Mouse (Mus musculus) heart, embryonic 14.5 days (tissue): ENCODE measurements at regions not wholly inside any gene's neighbourhood (a gene's known extent, or its start where the extent isn't known, plus 50 kb on each side); places are given as distances from the start of the nearest gene placed in this dataset.

Experiments
- ATAC-seq: fragments of 200-750 bp; cut with Nextera tagmentation; 2 replicates; pipeline ENCODE4 v1.8.0; 2017; ENCODE audit warnings: low read depth, moderate TSS enrichment; ENCODE audit not compliant: insufficient number of reproducible peaks, insufficient read depth, low FRiP score
- H3K27ac ChIP-seq, 2 experiments: fragments of 200-500 bp in 1 of 2; fragments of 300-500 bp in 1 of 2; sonication (generic) in 1 of 2; replicated peaks in 1 of 2; 2 replicates each; pipeline ENCODE4 v1.5.1; 2012 to 2014; ENCODE audit warnings: low read depth in 2 of 2, low read length in 2 of 2, control low read depth in 1 of 2, mild to moderate bottlenecking in 1 of 2, mixed read lengths in 1 of 2; ENCODE audit not compliant: control insufficient read depth in 1 of 2, insufficient read depth in 1 of 2
- H3K27me3 ChIP-seq: fragments of 300-500 bp; sonication (generic); 2 replicates; pipeline ENCODE4 v1.6.1; 2014; ENCODE audit warnings: mild to moderate bottlenecking, low read length, control low read depth; ENCODE audit not compliant: control insufficient read depth, insufficient read depth
- H3K36me3 ChIP-seq: fragments of 300-500 bp; sonication (generic); 2 replicates; pipeline ENCODE4 v1.6.1; 2014; ENCODE audit warnings: mild to moderate bottlenecking, control low read depth, low read length, mixed read lengths; ENCODE audit not compliant: control insufficient read depth, insufficient read depth
- H3K4me1 ChIP-seq, 2 experiments: fragments of 200-500 bp in 1 of 2; fragments of 300-500 bp in 1 of 2; sonication (generic) in 1 of 2; 2 replicates each; pipeline ENCODE4 v1.6.1; 2012 to 2014; ENCODE audit warnings: low read length in 2 of 2, control low read depth in 1 of 2, mixed read lengths in 1 of 2; ENCODE audit not compliant: control insufficient read depth in 2 of 2, insufficient read depth in 2 of 2
- H3K4me2 ChIP-seq: fragments of 300-500 bp; sonication (generic); 2 replicates; pipeline ENCODE4 v1.6.1; 2014; ENCODE audit warnings: mild to moderate bottlenecking, low read length
- H3K4me3 ChIP-seq, 2 experiments: fragments of 200-500 bp in 1 of 2; fragments of 300-500 bp in 1 of 2; sonication (generic) in 1 of 2; 2 replicates each; pipeline ENCODE4 v1.5.1; 2012 to 2014; ENCODE audit warnings: low read length in 2 of 2, mild to moderate bottlenecking in 2 of 2, control low read depth in 1 of 2, low read depth in 1 of 2, moderate library complexity in 1 of 2; ENCODE audit not compliant: control insufficient read depth in 1 of 2, insufficient read depth in 1 of 2
- H3K9ac ChIP-seq: fragments of 300-500 bp; sonication (generic); 2 replicates; pipeline ENCODE4 v1.6.1; 2014; ENCODE audit warnings: mild to moderate bottlenecking, low read length
- H3K9me3 ChIP-seq: fragments of 300-500 bp; sonication (generic); 2 replicates; pipeline ENCODE4 v1.6.1; 2016; ENCODE audit warnings: low read length, control low read depth; ENCODE audit not compliant: control insufficient read depth
- WGBS: fragments of 180-500 bp; shearing (Covaris S2); extraction: QIAGEN DNeasy Blood & Tissue Kit; methylation state at CpG from one replicate; pipeline ENCODE4 v1.1.7; 2014; 5-methylcytosine and 5-hydroxymethylcytosine counted together

GRCm38 (mm10) chr1:76001124-76001523 lies 455.1 kb downstream of the Slc4a3 start:
- Histone ChIP-seq H3K9ac (no peak overlapping the region), H3K9me3 (0 out of 2 replicates have a peak, but pooled peaks cover under 1% of the 10 kb centered on the region), H3K36me3 (no peaks in the 10 kb centered on the region), H3K4me2 (no peak overlapping the region), H3K27ac (no peak overlapping the region), H3K4me3 (no peak overlapping the region), H3K4me1 (no peaks in the 10 kb centered on the region), H3K27me3 (no peaks in the 10 kb centered on the region)
- 85% methylated on average over 9 of the region's 9 CpGs for WGBS
- no peak for ATAC-seq

GRCm38 (mm10) chr1:76009601-76010000 lies 463.5 kb downstream of the Slc4a3 start:
- no peaks in the 10 kb centered on the region for H3K27me3 ChIP-seq
- no peak overlapping the region for H3K9ac ChIP-seq
- H3K27ac ChIP-seq: 0 out of 4 replicates have a peak overlapping the region, but pooled peaks of 1 of the 2 experiments have one; percentile 14
- ATAC-seq: no peak
- H3K4me2 ChIP-seq: 0 out of 2 replicates have a peak overlapping the region, but pooled peaks have one; percentile 2
- peaks cover 13 to 18% of the 10 kb centered on the region in 2 experiments for H3K4me1 ChIP-seq
- no peak overlapping the region for H3K4me3 ChIP-seq
- H3K36me3 ChIP-seq: no peaks in the 10 kb centered on the region
- H3K9me3 ChIP-seq: peaks cover 4% of the 10 kb centered on the region; the same call in 1 of the 2 replicates
- WGBS: 5% methylated on average over 3 of the region's 3 CpGs

GRCm38 (mm10) chr1:76010212-76010800 lies 464.2 kb downstream of the Slc4a3 start:
- Histone ChIP-seq H3K9ac (no peak overlapping the region), H3K27me3 (no peaks in the 10 kb centered on the region), H3K9me3 (peaks cover 4% of the 10 kb centered on the region; the same call in 1 of the 2 replicates), H3K27ac (0 out of 4 replicates have a peak overlapping the region, but pooled peaks of 1 of the 2 experiments have one; percentile 14), H3K4me2 (no peak overlapping the region), H3K36me3 (no peaks in the 10 kb centered on the region), H3K4me1 (peaks cover 13 to 18% of the 10 kb centered on the region in 2 experiments), H3K4me3 (no peak overlapping the region)
- no peak; the same call in 1 of the 2 replicates for ATAC-seq
- 74% methylated on average over 4 of the region's 4 CpGs for WGBS

- ATAC-seq: no peak
- 82% methylated on average over 6 of the region's 6 CpGs for WGBS
Observed at GRCm38 (mm10) chr1:76018588-76018987, 472.5 kb downstream of the Slc4a3 start.

GRCm38 (mm10) chr1:76019071-76019470 lies 473.0 kb downstream of the Slc4a3 start:
- Histone ChIP-seq H3K4me2 (no peak overlapping the region), H3K4me3 (no peak overlapping the region), H3K36me3 (no peaks in the 10 kb centered on the region), H3K9ac (no peak overlapping the region), H3K4me1 (peaks cover 4 to 6% of the 10 kb centered on the region in 2 experiments; a peak in 2 of 4 replicates), H3K9me3 (no peaks in the 10 kb centered on the region), H3K27ac (no peak overlapping the region), H3K27me3 (no peaks in the 10 kb centered on the region)
- no peak for ATAC-seq
- 76% methylated on average over 11 of the region's 11 CpGs for WGBS

More at GRCm38 (mm10) chr1:76018588-76018987, 472.5 kb downstream of the Slc4a3 start:
- peaks cover 4 to 6% of the 10 kb centered on the region in 2 experiments; a peak in 2 of 4 replicates for H3K4me1 ChIP-seq
- no peak overlapping the region for H3K27ac ChIP-seq
- H3K9ac ChIP-seq: no peak overlapping the region
- H3K36me3 ChIP-seq: no peaks in the 10 kb centered on the region
- no peaks in the 10 kb centered on the region for H3K27me3 ChIP-seq
- H3K4me3 ChIP-seq: no peak overlapping the region
- H3K9me3 ChIP-seq: no peaks in the 10 kb centered on the region
- no peak overlapping the region for H3K4me2 ChIP-seq

- no peak for ATAC-seq
- H3K27ac ChIP-seq: no peak overlapping the region
Observed at GRCm38 (mm10) chr1:76024650-76025049, 478.6 kb downstream of the Slc4a3 start.

GRCm38 (mm10) chr1:76025389-76025788 lies 479.3 kb downstream of the Slc4a3 start:
- no peaks in the 10 kb centered on the region for H3K9me3 ChIP-seq
- H3K4me1 ChIP-seq: peaks cover 4 to 6% of the 10 kb centered on the region in 2 experiments; a peak in 2 of 4 replicates
- H3K27ac ChIP-seq: no peak overlapping the region
- no peak overlapping the region for H3K9ac ChIP-seq
- no peak for ATAC-seq
- no peaks in the 10 kb centered on the region for H3K27me3 ChIP-seq
- 70% methylated on average over 4 of the region's 4 CpGs for WGBS
- H3K4me3 ChIP-seq: no peak overlapping the region
- H3K4me2 ChIP-seq: no peak overlapping the region
- no peaks in the 10 kb centered on the region for H3K36me3 ChIP-seq

More at GRCm38 (mm10) chr1:76024650-76025049, 478.6 kb downstream of the Slc4a3 start:
- H3K4me2 ChIP-seq: no peak overlapping the region
- H3K4me1 ChIP-seq: peaks cover 4 to 6% of the 10 kb centered on the region in 2 experiments; a peak in 2 of 4 replicates
- no peak overlapping the region for H3K4me3 ChIP-seq
- WGBS: 60% methylated on average over 3 of the region's 3 CpGs
- H3K9me3 ChIP-seq: no peaks in the 10 kb centered on the region
- no peaks in the 10 kb centered on the region for H3K27me3 ChIP-seq
- no peaks in the 10 kb centered on the region for H3K36me3 ChIP-seq
- no peak overlapping the region for H3K9ac ChIP-seq
